Mouse (Mus musculus): ENCODE measurements around the gene Jsrp1. TPM values are rescaled to one million over a fixed set of nuclear protein-coding genes. Genes with fewer than 3 reads are reported as not detected.
A peak's percentile ranks its signal among the peaks of the same experiment; 100 is the strongest.

Gene Jsrp1
- polyA plus RNA-seq, 1 experiment from 2014 or later: 0.80 TPM

DNA sequence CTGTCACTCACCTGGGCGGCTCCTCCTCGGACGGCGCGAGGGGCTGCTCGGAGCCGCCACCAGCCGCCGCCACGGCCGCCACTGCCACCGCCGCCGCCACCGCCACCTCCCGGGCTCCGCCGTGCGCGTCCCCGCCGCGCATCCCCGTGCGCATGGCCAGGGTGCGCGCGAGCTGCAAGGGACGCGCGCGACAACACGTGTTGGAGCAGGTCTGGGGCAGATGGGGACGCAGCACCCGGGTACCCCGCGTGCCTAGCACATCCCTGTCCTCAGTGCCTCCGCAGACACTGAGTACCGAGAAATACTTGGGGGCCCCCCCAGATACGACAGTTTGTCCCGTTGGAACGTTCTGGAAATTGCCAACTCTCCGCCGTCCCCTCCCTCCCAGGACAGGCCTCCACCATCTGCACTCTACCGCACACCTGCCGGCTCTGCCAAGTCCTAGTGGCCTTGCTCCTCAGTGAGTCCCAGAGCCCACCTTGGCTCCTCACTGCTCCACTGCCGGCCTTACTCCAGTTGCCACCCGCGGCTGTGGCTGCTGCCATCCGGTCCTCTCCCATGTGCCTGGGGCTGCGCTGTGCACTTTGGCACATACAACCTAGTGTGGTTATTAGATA lies 30.7 kb upstream of the Jsrp1 start, which contains the start of gene Lingo3:
TSS of gene Lingo3 (minus strand) at position 109 of the 617 bp plus-strand sequence.
- H3K4me1 ChIP-seq: peaks cover 27% of the 10 kb centered on the region
- no peaks in the 10 kb centered on the region for H3K36me3 ChIP-seq
- H3K27ac ChIP-seq: peak within 1 kb of the TSS; percentile 66
- WGBS: 5% methylated on average over 51 of the region's 51 CpGs
- peaks cover 68% of the 10 kb centered on the region for H3K27me3 ChIP-seq (ENCODE audit: low read depth, poor library complexity, severe bottlenecking)
- no peaks in the 10 kb centered on the region for H3K9me3 ChIP-seq (replicated peaks)
- DNase-seq (ENCODE audit: low spot score): peak; percentile 52
- peak within 1 kb of the TSS; percentile 62 for H3K4me3 ChIP-seq

DNA sequence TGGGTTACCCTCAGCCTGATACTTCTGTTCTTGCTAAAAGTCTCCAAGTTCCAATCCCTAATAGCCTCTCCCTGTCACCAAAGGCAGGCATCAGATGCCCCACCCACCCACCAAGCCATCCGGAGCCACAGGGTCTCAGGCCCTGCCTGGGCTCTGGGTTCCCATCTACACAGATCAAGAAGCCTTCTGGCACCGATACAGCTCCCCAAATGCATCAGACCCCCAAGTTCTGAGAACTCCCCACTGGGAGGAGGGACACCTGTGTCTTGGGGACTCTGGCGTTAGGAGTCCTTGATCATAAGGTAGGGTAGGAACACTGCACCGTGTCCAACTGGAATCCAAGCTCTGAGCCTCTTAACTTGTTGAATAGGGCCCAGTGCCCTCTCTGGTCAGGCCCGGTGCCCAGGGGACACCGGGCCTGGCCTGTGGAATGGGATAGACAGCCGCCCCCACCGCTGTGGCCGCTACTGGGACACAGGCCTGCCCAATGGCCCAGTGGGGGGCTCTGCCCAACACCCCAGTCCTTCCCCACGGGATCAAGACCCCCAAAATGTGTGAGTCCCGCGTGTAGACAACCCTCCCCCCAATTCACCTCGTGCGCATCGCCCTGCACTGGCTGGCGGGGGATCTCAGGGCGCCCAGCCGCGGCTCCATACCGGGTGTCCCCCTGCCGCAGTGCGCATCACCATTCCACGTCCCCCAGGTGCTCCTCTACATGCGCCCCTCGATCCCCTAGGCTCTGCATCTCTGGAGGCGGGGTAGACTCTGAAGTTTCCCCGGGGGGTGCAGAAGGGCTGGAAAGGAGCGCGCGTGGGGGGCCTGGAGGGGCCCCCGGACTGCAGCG lies 30.0 kb upstream of the Jsrp1 start:
- peak overlapping the region; percentile 66 for H3K27ac ChIP-seq
- no peaks in the 10 kb centered on the region for H3K9me3 ChIP-seq (replicated peaks)
- no peak for DNase-seq (ENCODE audit: low spot score)
- WGBS: 12% methylated on average over 32 of the region's 32 CpGs
- peak overlapping the region; percentile 62 for H3K4me3 ChIP-seq
- peaks cover 73% of the 10 kb centered on the region for H3K27me3 ChIP-seq (ENCODE audit: low read depth, poor library complexity, severe bottlenecking)
- H3K36me3 ChIP-seq: no peaks in the 10 kb centered on the region
- H3K4me1 ChIP-seq: peaks cover 22% of the 10 kb centered on the region

DNA sequence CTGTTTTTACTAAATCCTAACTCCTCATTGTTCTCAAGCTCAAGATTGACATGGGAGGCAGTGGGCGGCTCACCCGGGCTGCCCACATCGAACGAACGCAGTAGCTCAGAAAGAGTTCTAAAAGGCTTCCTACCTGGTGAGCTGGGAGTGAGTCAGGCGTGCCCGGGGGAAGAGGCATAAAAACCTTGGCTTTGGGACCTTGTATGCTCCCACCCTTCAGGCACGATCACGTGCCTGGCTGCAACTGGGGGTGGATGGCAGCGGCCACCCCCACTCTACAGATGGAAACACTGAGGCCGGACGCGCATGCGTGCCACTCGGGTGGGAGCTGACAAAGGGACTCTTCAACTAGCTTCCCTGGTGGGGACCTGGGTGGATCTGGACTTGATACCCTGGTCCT lies 29.0 kb upstream of the Jsrp1 start:
- Histone ChIP-seq H3K4me1 (peaks cover 30% of the 10 kb centered on the region), H3K9me3 (replicated peaks) (no peaks in the 10 kb centered on the region), H3K4me3 (no peak overlapping the region), H3K27me3 (ENCODE audit: low read depth, poor library complexity, severe bottlenecking) (peaks cover 83% of the 10 kb centered on the region), H3K36me3 (no peaks in the 10 kb centered on the region), H3K27ac (no peak overlapping the region)
- 85% methylated on average over 15 of the region's 15 CpGs for WGBS
- DNase-seq (ENCODE audit: low spot score): no peak

DNA sequence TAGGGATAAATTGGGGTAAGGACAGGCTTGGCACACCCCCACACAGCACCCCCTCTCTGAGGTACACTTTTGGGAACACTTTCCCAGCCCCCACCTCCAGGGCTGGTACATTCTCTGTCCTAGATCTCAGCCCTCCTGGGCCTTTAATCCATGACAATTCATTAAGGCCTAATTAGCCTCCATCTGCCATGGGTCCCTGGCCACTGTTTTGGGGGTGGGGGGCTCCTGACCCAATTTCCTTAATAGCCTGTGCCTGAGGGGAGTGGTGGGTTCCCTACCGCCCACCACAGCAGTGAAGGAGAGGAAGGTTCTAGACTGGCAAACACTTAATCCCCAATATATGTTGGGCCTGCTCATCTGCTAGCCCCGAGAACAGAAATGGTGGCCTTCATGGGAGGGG lies 28.4 kb upstream of the Jsrp1 start:
- H3K4me1 ChIP-seq: peaks cover 36% of the 10 kb centered on the region
- H3K36me3 ChIP-seq: no peaks in the 10 kb centered on the region
- peaks cover 89% of the 10 kb centered on the region for H3K27me3 ChIP-seq (ENCODE audit: low read depth, poor library complexity, severe bottlenecking)
- DNase-seq (ENCODE audit: low spot score): no peak
- no peak overlapping the region for H3K27ac ChIP-seq
- whole genome bisulfite sequencing: 70% methylated on average over 2 of the region's 2 CpGs
- H3K9me3 ChIP-seq (replicated peaks): no peaks in the 10 kb centered on the region
- H3K4me3 ChIP-seq: no peak overlapping the region

- Histone ChIP-seq H3K4me1 (peaks cover 43% of the 10 kb centered on the region), H3K4me3 (no peak overlapping the region), H3K27me3 (ENCODE audit: low read depth, poor library complexity, severe bottlenecking) (peaks cover 90% of the 10 kb centered on the region), H3K36me3 (no peaks in the 10 kb centered on the region), H3K9me3 (replicated peaks) (no peaks in the 10 kb centered on the region), H3K27ac (no peak overlapping the region)
- 61% methylated on average over 6 of the region's 6 CpGs for WGBS
- no peak for DNase-seq (ENCODE audit: low spot score)
Measured at GRCm38 (mm10) chr10:80839848-80840247, 26.6 kb upstream of the Jsrp1 start.

GRCm38 (mm10) chr10:80838346-80838912 lies 25.1 kb upstream of the Jsrp1 start:
- H3K4me1 ChIP-seq: peaks cover 39% of the 10 kb centered on the region
- H3K27me3 ChIP-seq (ENCODE audit: low read depth, poor library complexity, severe bottlenecking): peaks cover 90% of the 10 kb centered on the region
- H3K27ac ChIP-seq: no peak overlapping the region
- DNase-seq (ENCODE audit: low spot score): no peak
- H3K9me3 ChIP-seq (replicated peaks): no peaks in the 10 kb centered on the region; the same call in 1 of the 2 replicates
- no peak overlapping the region for H3K4me3 ChIP-seq
- H3K36me3 ChIP-seq: no peaks in the 10 kb centered on the region
- WGBS: 69% methylated on average over 2 of the region's 2 CpGs

DNA sequence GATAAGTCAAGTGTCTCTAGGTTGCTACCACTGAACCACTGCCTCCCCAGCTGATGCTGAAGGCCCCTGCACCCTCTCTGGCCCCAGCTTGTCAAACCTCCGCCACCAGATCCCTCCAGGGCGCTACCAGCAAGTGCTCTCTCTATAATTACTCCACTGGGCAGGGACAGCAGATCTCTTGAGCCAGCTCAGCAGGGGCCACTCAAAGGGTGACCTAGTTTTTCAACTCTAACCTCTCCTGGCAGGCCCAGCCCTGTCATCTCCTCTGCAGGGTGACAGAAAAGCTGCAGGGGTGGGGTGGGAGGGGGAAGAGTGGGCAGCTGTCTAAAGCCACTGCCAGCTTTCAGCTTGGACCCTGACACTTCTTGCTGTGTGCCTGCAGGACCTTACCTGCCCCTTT lies 24.5 kb upstream of the Jsrp1 start:
- Histone ChIP-seq H3K4me1 (peaks cover 38% of the 10 kb centered on the region), H3K4me3 (no peak overlapping the region), H3K27ac (no peak overlapping the region; the same call in 1 of the 2 replicates), H3K36me3 (no peaks in the 10 kb centered on the region), H3K27me3 (ENCODE audit: low read depth, poor library complexity, severe bottlenecking) (peaks cover 90% of the 10 kb centered on the region), H3K9me3 (replicated peaks) (no peaks in the 10 kb centered on the region; the same call in 1 of the 2 replicates)
- WGBS: 7% methylated on average over 2 of the region's 2 CpGs
- DNase-seq (ENCODE audit: low spot score): no peak

DNA sequence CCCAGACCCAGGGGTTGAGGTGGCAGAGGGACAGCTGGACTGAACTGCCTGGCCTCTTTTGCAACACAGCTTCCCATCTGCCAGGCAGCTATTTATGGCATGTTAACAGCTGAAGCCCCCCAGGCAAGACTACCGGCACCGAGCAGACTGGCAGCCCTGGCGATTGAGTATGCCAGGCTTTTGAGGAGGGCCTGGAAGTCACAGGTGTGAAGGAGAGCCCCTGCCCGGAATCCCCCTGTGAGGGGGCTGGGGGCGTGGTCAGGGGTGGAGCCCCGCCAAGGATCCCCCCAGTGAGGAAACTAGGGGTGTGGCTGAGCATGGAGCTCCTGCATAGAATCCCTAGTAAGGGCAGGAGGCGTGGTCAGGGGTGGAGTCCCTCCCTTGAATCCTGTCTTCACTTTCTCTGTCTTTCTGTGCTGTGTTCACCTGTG lies 23.7 kb upstream of the Jsrp1 start:
- Histone ChIP-seq H3K36me3 (no peaks in the 10 kb centered on the region; the same call in 1 of the 2 replicates), H3K27me3 (ENCODE audit: low read depth, poor library complexity, severe bottlenecking) (peaks cover 90% of the 10 kb centered on the region), H3K9me3 (replicated peaks) (no peaks in the 10 kb centered on the region; the same call in 1 of the 2 replicates), H3K4me3 (no peak overlapping the region; the same call in 1 of the 2 replicates), H3K27ac (no peak overlapping the region), H3K4me1 (peaks cover 38% of the 10 kb centered on the region)
- DNase-seq (ENCODE audit: low spot score): no peak
- WGBS: 55% methylated on average over 7 of the region's 7 CpGs

DNA sequence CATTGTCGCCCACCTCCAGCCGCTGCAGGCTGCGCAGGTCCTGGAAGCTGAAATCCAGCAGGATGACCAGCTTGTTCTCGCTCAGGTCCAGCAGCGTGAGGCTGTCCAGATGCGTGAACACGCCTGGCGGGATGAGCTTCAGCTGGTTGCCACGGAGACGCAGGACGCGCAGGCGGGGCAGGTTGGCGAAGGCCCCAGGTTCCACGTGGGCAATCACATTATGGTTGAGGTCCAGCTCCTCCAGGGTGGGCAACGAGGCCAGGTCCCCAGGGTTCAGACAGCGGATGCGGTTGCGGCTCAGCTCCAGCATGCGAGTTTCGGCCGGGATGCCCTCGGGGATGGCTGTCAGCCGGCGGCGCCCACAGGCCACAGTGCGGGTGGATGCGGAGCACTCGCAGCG lies 22.3 kb upstream of the Jsrp1 start:
- Histone ChIP-seq H3K4me3 (peak overlapping the region; percentile 16), H3K27me3 (ENCODE audit: low read depth, poor library complexity, severe bottlenecking) (peaks cover 76% of the 10 kb centered on the region), H3K27ac (0 out of 2 replicates have a peak overlapping the region, but pooled peaks have one; percentile 4), H3K36me3 (peaks cover 2% of the 10 kb centered on the region), H3K4me1 (peaks cover 46% of the 10 kb centered on the region), H3K9me3 (replicated peaks) (no peaks in the 10 kb centered on the region; the same call in 1 of the 2 replicates)
- no peak for DNase-seq (ENCODE audit: low spot score)
- WGBS: 58% methylated on average over 30 of the region's 30 CpGs

DNA sequence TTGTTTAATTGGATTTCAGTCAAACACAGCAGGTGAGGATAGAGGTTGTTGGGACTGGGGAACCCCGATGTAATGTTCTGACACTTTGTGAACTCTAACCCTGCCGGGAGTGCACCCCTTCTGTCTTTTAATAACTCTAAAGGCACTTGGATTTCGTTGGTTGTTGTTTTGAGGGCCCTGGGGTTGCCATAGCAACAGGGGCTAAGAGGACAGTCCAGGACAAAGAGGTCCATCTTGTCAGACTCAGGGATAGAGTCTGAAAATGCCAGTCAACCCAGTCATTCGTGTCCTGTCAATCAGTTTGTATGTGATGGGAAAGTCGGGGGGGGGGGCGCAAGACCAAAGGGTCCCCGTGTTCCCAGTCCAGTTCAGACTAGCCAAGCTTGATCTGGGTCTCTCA lies 19.5 kb upstream of the Jsrp1 start:
- WGBS: 79% methylated on average over 7 of the region's 7 CpGs
- Histone ChIP-seq H3K9me3 (replicated peaks) (no peaks in the 10 kb centered on the region; the same call in 1 of the 2 replicates), H3K27ac (no peak overlapping the region), H3K4me1 (peaks cover 64% of the 10 kb centered on the region), H3K27me3 (ENCODE audit: low read depth, poor library complexity, severe bottlenecking) (peaks cover 58% of the 10 kb centered on the region), H3K36me3 (peaks cover 28% of the 10 kb centered on the region), H3K4me3 (no peak overlapping the region)
- DNase-seq (ENCODE audit: low spot score): no peak

- DNase-seq (ENCODE audit: low spot score): peak; percentile 78
- no peak overlapping the region; the same call in 1 of the 2 replicates for H3K27ac ChIP-seq
- peaks cover 31% of the 10 kb centered on the region for H3K36me3 ChIP-seq
- no peak overlapping the region for H3K4me3 ChIP-seq
- H3K4me1 ChIP-seq: peaks cover 57% of the 10 kb centered on the region
- peaks cover 42% of the 10 kb centered on the region for H3K27me3 ChIP-seq (ENCODE audit: low read depth, poor library complexity, severe bottlenecking)
- WGBS: 3% methylated on average over 9 of the region's 9 CpGs
- no peaks in the 10 kb centered on the region; the same call in 1 of the 2 replicates for H3K9me3 ChIP-seq (replicated peaks)
Measured at GRCm38 (mm10) chr10:80831136-80831535, 17.8 kb upstream of the Jsrp1 start.

DNA sequence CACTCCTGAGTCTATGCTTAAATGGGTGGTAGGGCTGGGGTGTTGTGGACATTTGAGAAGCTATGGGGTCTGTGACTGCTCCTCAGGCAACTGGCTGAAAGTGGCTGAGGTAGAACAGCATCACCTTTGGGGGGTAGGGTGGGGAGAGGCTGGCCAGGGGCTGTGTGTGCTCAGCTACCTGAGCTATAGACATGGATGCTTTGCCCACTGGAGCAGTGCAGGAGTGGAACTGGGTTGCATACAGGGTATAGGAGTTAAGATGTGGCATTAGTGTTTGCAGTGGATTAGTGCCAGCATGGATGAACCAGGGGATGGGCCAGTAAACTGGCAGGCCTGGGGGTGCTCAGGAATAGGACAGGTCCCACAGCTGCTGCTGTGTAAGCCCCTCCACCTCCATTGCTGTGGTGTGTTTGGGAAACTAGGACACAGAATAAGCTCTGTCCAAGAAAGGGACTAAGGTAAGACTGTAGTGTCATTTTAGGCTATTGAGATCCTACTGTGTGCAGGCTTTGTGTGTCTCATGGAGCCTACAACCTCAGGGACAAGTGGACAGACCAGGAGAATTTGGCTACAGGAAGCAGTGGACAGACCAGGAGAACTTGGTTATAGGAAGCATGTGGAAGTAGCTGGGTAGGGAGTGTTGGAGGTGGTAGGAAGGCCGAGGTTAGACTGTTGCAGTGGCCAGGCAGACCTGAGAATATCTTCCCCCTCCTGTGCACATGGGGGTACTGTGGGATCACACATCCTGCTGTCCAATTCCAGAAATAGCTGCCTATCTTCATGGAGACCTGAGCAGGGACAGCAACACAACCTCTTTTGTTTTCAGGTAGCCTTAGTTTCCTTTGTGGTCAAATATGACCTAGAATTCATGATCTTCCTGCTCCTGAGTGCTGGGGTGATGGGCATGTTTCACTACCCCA lies 16.3 kb upstream of the Jsrp1 start:
- H3K27me3 ChIP-seq (ENCODE audit: low read depth, poor library complexity, severe bottlenecking): peaks cover 26% of the 10 kb centered on the region
- peaks cover 45% of the 10 kb centered on the region for H3K4me1 ChIP-seq

More for the DNA sequence above, 16.3 kb upstream of the Jsrp1 start:
- H3K9me3 ChIP-seq (replicated peaks): no peaks in the 10 kb centered on the region; the same call in 1 of the 2 replicates
- H3K4me3 ChIP-seq: no peak overlapping the region; the same call in 1 of the 2 replicates
- no peak overlapping the region for H3K27ac ChIP-seq
- H3K36me3 ChIP-seq: peaks cover 31% of the 10 kb centered on the region
- 65% methylated on average over 1 of the region's 1 CpGs for WGBS
- DNase-seq (ENCODE audit: low spot score): no peak

Data from limb, embryonic 10.5 days (tissue).